Mouse (Mus musculus) heart, postnatal 0 days (tissue): ENCODE data around the gene Thoc5. TPM values are rescaled to one million over a fixed set of nuclear protein-coding genes. Genes with fewer than 3 reads are reported as not detected.

ENCODE experiments used
- ATAC-seq: fragments of 200-750 bp; cut with Nextera tagmentation; 2 replicates; pipeline ENCODE4 v1.8.0; 2017; ENCODE audit warnings: low read depth, moderate number of reproducible peaks, moderate library complexity; ENCODE audit not compliant: insufficient read depth
- DNase-seq: peaks from one replicate; pipeline ENCODE4 v3.0.0-alpha.2; 2016; ENCODE audit warnings: low spot score
- H3K27ac ChIP-seq: fragments of 300-500 bp; sonication (generic); 2 replicates; pipeline ENCODE4 v1.5.1; 2014; ENCODE audit warnings: low read depth, mild to moderate bottlenecking
- H3K27me3 ChIP-seq: fragments of 300-500 bp; sonication (generic); 2 replicates; pipeline ENCODE4 v1.6.1; 2014; ENCODE audit warnings: low read length, mixed read lengths; ENCODE audit not compliant: control insufficient read depth, insufficient read depth
- H3K36me3 ChIP-seq: fragments of 300-500 bp; sonication (generic); replicated peaks from 2 replicates; pipeline ENCODE4 v1.6.1; 2014; ENCODE audit warnings: low read length, mixed read lengths; ENCODE audit not compliant: control insufficient read depth, insufficient read depth
- H3K4me1 ChIP-seq: fragments of 300-500 bp; sonication (generic); 2 replicates; pipeline ENCODE4 v1.6.1; 2014; ENCODE audit warnings: antibody characterized with exemption; ENCODE audit not compliant: control insufficient read depth, insufficient read depth
- H3K4me2 ChIP-seq: fragments of 300-500 bp; sonication (generic); 2 replicates; pipeline ENCODE4 v1.6.1; 2014; ENCODE audit warnings: low read depth, mild to moderate bottlenecking, low read length, moderate library complexity
- H3K4me3 ChIP-seq: fragments of 300-500 bp; sonication (generic); 2 replicates; pipeline ENCODE4 v1.5.1; 2014; ENCODE audit warnings: low read depth, low read length
- H3K9ac ChIP-seq: fragments of 300-500 bp; sonication (generic); replicated peaks from 2 replicates; pipeline ENCODE4 v1.6.1; 2014; ENCODE audit warnings: low read depth, low read length, mixed read lengths
- H3K9me3 ChIP-seq: fragments of 300-500 bp; sonication (generic); replicated peaks from 2 replicates; pipeline ENCODE4 v1.6.1; 2016; ENCODE audit warnings: low read length; ENCODE audit not compliant: control insufficient read depth
- CTCF ChIP-seq: IDR thresholded peaks from 2 replicates; pipeline ENCODE4 v1.5.1; 2016; ENCODE audit warnings: antibody characterized with exemption, control low read depth, low read depth
- EP300 ChIP-seq: IDR thresholded peaks from 2 replicates; pipeline ENCODE4 v1.6.1; 2016; ENCODE audit warnings: antibody characterized with exemption, low read depth
- WGBS: fragments of 180-500 bp; shearing (Covaris S2); extraction: QIAGEN DNeasy Blood & Tissue Kit; methylation state at CpG from one replicate; pipeline ENCODE4 v1.1.7; 2014; 5-methylcytosine and 5-hydroxymethylcytosine counted together
- polyA plus RNA-seq: library from polyadenylated mRNA; unstranded; fragments of >200 nt; fragmentation: Nextera tagmentation; extraction: Ambion mirVana; gene quantifications from 2 replicates; pipeline ENCODE4 v1.2.1, GENCODE M21; 2015
- total RNA-seq: library from RNA; depleted of rRNA; stranded (reverse); fragments of >200 nt; gene quantifications from 2 replicates; pipeline ENCODE4 v1.2.3, GENCODE M21; 2014; ENCODE audit warnings: low replicate concordance

Thoc5 gene
- total and polyA plus RNA-seq, 2 experiments from 2014 or later, result 11.9 to 16.0 TPM

DNA sequence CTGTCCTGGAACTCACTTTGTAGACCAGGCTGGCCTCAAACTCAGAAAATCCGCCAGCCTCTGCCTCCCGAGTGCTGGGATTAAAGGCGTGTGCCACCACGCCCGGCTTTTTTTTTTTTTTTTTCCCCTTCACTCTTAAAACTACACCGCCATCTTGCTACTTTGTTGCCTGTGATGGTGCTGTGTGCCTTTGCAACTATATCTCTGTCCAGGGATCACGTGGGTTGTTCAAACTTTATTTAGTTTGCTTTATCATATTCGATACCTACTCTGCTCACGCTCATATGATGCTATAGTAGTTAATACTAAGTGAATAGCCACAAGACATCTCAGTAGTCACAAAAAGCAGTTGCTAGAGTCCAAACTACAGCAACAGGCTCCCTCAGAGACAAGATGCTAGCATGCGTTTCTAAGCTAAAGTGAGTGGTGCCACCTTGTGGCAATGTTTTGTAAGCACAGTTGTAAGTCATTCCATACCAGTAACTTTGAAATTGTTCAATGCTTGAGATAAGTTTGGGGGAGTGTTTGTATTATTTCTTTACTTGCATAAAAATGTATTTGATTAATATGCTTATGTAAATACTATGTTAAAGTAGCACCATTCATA lies 29.4 kb upstream of the Thoc5 start:
- H3K9ac ChIP-seq, result no peak overlapping the region
- no peak for ATAC-seq
- WGBS, result 28% methylated on average over 10 of the region's 10 CpGs

DNA sequence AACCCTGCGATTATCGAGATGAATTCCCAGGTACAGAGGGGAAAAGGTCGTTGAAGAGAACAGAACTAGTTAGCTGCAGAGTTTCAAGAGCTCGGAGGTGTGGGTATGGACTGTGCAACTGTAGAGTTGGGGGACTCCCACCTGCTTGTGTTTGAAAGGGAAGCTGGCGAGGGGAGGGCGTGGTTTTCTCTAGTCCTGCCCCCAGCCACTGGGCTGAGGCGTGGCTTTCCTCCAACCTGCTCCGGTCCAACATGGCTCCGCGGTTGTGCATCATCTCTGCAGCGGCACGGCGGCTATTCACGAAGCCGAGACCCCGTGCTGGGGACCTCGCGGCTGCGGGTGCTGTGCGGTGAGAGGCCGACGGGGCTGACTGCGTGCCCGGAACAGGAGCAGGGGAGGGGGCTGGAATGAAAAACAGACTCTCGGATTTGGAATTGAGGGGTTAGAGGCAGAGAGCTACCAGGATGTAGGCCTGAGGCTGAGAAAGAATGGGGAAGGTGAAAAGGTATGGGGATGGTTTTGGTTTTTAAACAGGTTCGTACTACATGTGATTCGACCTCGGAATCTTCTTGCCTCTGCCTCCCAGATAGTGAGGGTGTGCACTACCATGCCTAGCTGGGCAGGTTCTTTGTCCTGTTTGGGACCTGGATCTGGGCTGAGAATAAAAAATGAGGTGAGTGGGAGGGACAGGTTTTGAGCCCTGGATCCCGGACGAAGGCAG lies 21.2 kb upstream of the Thoc5 start, which contains the start of gene Nipsnap1:
Gene Nipsnap1 (plus strand): TSS at position 197 of the 721 bp plus-strand sequence.
- Histone ChIP-seq H3K27ac (no peak within 1 kb of the TSS), H3K9ac (no peak within 1 kb of the TSS; the same call in 1 of the 2 replicates), H3K36me3 (no peaks in the 10 kb centered on the region), H3K27me3 (no peaks in the 10 kb centered on the region), H3K4me3 (peak within 1 kb of the TSS; percentile 56), H3K4me1 (peaks cover 11% of the 10 kb centered on the region), H3K9me3 (no peaks in the 10 kb centered on the region), H3K4me2 (peak within 1 kb of the TSS; percentile 75)
- TF ChIP-seq CTCF, result no peak
- TF ChIP-seq EP300, result no peak
- DNase-seq, result peak; percentile 42
- ATAC-seq, result peak; percentile 77
- 3% methylated on average over 30 of the region's 30 CpGs for WGBS

More for the DNA sequence above, 29.4 kb upstream of the Thoc5 start:
- TF ChIP-seq EP300 (no peak), CTCF (peak; percentile 89)
- H3K36me3 ChIP-seq, result no peaks in the 10 kb centered on the region
- no peak overlapping the region for H3K27ac ChIP-seq
- peak; percentile 61 for DNase-seq
- no peak overlapping the region for H3K4me3 ChIP-seq
- H3K27me3 ChIP-seq, result no peaks in the 10 kb centered on the region
- H3K4me2 ChIP-seq, result no peak overlapping the region
- no peaks in the 10 kb centered on the region for H3K4me1 ChIP-seq
- H3K9me3 ChIP-seq, result no peaks in the 10 kb centered on the region

GRCm38 (mm10) chr11:4874551-4874950 lies 20.6 kb upstream of the Thoc5 start:
- TF ChIP-seq CTCF (no peak), EP300 (no peak)
- H3K27ac ChIP-seq, result no peak overlapping the region
- H3K27me3 ChIP-seq, result no peaks in the 10 kb centered on the region
- no peaks in the 10 kb centered on the region for H3K36me3 ChIP-seq
- WGBS, result 15% methylated on average over 10 of the region's 10 CpGs
- ATAC-seq (no peak), DNase-seq (no peak)
- no peaks in the 10 kb centered on the region for H3K9me3 ChIP-seq
- peaks cover 11% of the 10 kb centered on the region for H3K4me1 ChIP-seq
- H3K4me2 ChIP-seq, result peak overlapping the region; percentile 75
- H3K4me3 ChIP-seq, result peak overlapping the region; percentile 56
- H3K9ac ChIP-seq, result no peak overlapping the region

DNA sequence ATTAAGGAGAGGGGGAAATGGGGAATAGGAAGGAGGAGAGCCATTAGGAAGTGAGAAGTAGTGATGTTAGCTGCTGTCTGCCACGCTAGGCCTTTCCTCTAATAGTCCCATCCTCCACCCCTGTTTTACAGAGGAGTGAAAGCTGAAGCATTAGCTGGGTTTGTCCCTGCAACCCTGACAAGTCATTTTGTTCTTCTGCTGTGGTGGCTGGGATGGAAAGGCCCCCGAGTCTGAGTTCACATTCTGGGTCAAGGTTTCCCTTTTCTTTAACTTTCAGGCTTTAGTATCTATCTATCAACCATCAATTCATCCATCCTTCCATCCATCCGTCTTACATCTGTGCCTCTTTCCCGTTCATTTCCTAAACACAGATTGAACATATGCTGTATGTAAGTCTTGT lies 14.0 kb upstream of the Thoc5 start:
- H3K4me2 ChIP-seq, result no peak overlapping the region
- H3K9ac ChIP-seq, result no peak overlapping the region
- no peak overlapping the region for H3K4me3 ChIP-seq
- 72% methylated on average over 4 of the region's 4 CpGs for WGBS
- H3K36me3 ChIP-seq, result no peaks in the 10 kb centered on the region
- no peaks in the 10 kb centered on the region for H3K4me1 ChIP-seq
- H3K27ac ChIP-seq, result no peak overlapping the region
- no peak for DNase-seq
- no peaks in the 10 kb centered on the region for H3K9me3 ChIP-seq
- TF ChIP-seq EP300 (no peak), CTCF (no peak)
- ATAC-seq, result no peak
- no peaks in the 10 kb centered on the region for H3K27me3 ChIP-seq

- Histone ChIP-seq H3K9me3 (no peaks in the 10 kb centered on the region), H3K27ac (no peak overlapping the region), H3K4me3 (no peak overlapping the region), H3K4me1 (no peaks in the 10 kb centered on the region), H3K36me3 (no peaks in the 10 kb centered on the region), H3K9ac (no peak overlapping the region), H3K27me3 (no peaks in the 10 kb centered on the region), H3K4me2 (peak overlapping the region; percentile 12; the same call in 1 of the 2 replicates)
- no peak for TF ChIP-seq EP300
- TF ChIP-seq CTCF, result peak; percentile 35; the same call in 1 of the 2 replicates
- DNase-seq (peak; percentile 50), ATAC-seq (peak; percentile 54)
- 42% methylated on average over 14 of the region's 14 CpGs for WGBS
These were observed 12.1 kb upstream of the Thoc5 start for GRCm38 (mm10) chr11:4882892-4883627.
